Mouse (Mus musculus) bone marrow macrophage, adult 2 months (primary cell): ENCODE measurements around the gene Lekr1.

Experiments used
- CTCF ChIP-seq: IDR thresholded peaks from 2 replicates; pipeline ENCODE4 v1.5.1; 2012; ENCODE audit warnings: low read depth, mild to moderate bottlenecking, low read length, moderate library complexity
- POLR2A ChIP-seq: IDR thresholded peaks from 2 replicates; pipeline ENCODE4 v1.6.1; 2012; ENCODE audit warnings: mild to moderate bottlenecking, low read depth, low read length, borderline replicate concordance

DNA sequence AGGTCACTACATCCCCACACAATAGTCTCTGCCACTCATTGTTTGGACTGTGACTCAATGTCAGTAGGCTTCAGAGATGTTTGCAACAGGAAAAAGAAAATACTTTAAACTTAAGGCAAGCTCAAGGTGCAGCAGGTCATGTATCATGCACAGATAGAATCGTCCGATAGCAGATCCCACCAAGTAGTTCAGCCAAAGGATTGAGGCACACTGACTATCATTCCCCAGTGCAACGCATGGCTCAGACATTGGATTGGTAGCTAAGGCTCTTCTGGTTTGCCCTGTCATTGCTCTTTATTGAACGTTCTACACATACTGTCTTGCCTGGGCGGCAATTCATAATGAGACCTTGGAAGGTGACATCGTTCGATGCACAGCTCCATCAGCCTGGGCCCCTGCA, 9.6 kb upstream of the Lekr1 start:
- TF ChIP-seq POLR2A = no peak
- no peak for TF ChIP-seq CTCF
